Mouse (Mus musculus): ENCODE measurements around the gene Ndufa10.

- TF ChIP-seq POLR2A (IDR thresholded peaks at IDR 0.05; ENCODE audit: borderline replicate concordance, extremely low read depth, low read depth, low read length), result no peak
- no peak for TF ChIP-seq CTCF (IDR thresholded peaks at IDR 0.05; ENCODE audit: insufficient read depth, low read length)
These were observed 44.9 kb upstream of the Ndufa10 start, which contains the start of gene Olfr1414 for GRCm38 (mm10) chr1:92518561-92518960.

Data from lung, adult 2 months (tissue).